Mouse (Mus musculus) liver, postnatal 0 days (tissue): ENCODE data around the gene Fbxo9. TPM values are rescaled to one million over a fixed set of nuclear protein-coding genes. Genes with fewer than 3 reads are reported as not detected.

ENCODE experiments used
- ATAC-seq: fragments of 200-750 bp; cut with Nextera tagmentation; 2 replicates; pipeline ENCODE4 v1.8.0; 2017; ENCODE audit warnings: mild to moderate bottlenecking, moderate library complexity
- DNase-seq: peaks from one replicate; pipeline ENCODE4 v3.0.0-alpha.2; 2016
- H3K27ac ChIP-seq: fragments of 300-500 bp; sonication (generic); 2 replicates; pipeline ENCODE4 v1.5.1; 2014; ENCODE audit warnings: antibody characterized with exemption, moderate library complexity, mild to moderate bottlenecking, low read depth
- H3K27me3 ChIP-seq: fragments of 300-500 bp; sonication (generic); 2 replicates; pipeline ENCODE4 v1.6.1; 2014; ENCODE audit warnings: low read length, control low read depth, mixed read lengths; ENCODE audit not compliant: insufficient read depth
- H3K36me3 ChIP-seq: fragments of 300-500 bp; sonication (generic); replicated peaks from 2 replicates; pipeline ENCODE4 v1.6.1; 2014; ENCODE audit warnings: mild to moderate bottlenecking, control low read depth, low read length, moderate library complexity, mixed read lengths; ENCODE audit not compliant: insufficient read depth
- H3K4me1 ChIP-seq: fragments of 300-500 bp; sonication (generic); 2 replicates; pipeline ENCODE4 v1.6.1; 2014; ENCODE audit warnings: antibody characterized with exemption, mild to moderate bottlenecking, control low read depth; ENCODE audit not compliant: insufficient read depth
- H3K4me2 ChIP-seq: fragments of 300-500 bp; sonication (generic); 2 replicates; pipeline ENCODE4 v1.6.1; 2014; ENCODE audit warnings: low read depth, mild to moderate bottlenecking, low read length, moderate library complexity, mixed read lengths
- H3K4me3 ChIP-seq: fragments of 300-500 bp; sonication (generic); 2 replicates; pipeline ENCODE4 v1.5.1; 2014; ENCODE audit warnings: low read depth, low read length
- H3K9ac ChIP-seq: fragments of 300-500 bp; sonication (generic); replicated peaks from 2 replicates; pipeline ENCODE4 v1.6.1; 2014; ENCODE audit warnings: mild to moderate bottlenecking, moderate library complexity
- H3K9me3 ChIP-seq: fragments of 300-500 bp; sonication (generic); 2 replicates; pipeline ENCODE4 v1.6.1; 2016; ENCODE audit warnings: mild to moderate bottlenecking, control low read depth, low read length, mixed read lengths
- CTCF ChIP-seq: sonication (generic); IDR thresholded peaks from 2 replicates; pipeline ENCODE4 v1.5.1; 2016; ENCODE audit warnings: antibody characterized with exemption, low read depth
- EP300 ChIP-seq: IDR thresholded peaks from 2 replicates; pipeline ENCODE4 v1.6.1; 2016; ENCODE audit warnings: antibody characterized with exemption, low read depth, mild to moderate bottlenecking
- WGBS: fragments of 180-500 bp; shearing (Covaris S2); extraction: QIAGEN DNeasy Blood & Tissue Kit; methylation state at CpG from one replicate; pipeline ENCODE4 v1.1.7; 2014; ENCODE audit not compliant: insufficient replicate concordance; 5-methylcytosine and 5-hydroxymethylcytosine counted together
- polyA plus RNA-seq: library from polyadenylated mRNA; unstranded; fragments of >200 nt; fragmentation: Nextera tagmentation; extraction: Ambion mirVana; gene quantifications from 2 replicates; pipeline ENCODE4 v1.2.1, GENCODE M21; 2015

Fbxo9 gene
- polyA plus RNA-seq, 1 experiment from 2014 or later = 45.7 TPM

DNA sequence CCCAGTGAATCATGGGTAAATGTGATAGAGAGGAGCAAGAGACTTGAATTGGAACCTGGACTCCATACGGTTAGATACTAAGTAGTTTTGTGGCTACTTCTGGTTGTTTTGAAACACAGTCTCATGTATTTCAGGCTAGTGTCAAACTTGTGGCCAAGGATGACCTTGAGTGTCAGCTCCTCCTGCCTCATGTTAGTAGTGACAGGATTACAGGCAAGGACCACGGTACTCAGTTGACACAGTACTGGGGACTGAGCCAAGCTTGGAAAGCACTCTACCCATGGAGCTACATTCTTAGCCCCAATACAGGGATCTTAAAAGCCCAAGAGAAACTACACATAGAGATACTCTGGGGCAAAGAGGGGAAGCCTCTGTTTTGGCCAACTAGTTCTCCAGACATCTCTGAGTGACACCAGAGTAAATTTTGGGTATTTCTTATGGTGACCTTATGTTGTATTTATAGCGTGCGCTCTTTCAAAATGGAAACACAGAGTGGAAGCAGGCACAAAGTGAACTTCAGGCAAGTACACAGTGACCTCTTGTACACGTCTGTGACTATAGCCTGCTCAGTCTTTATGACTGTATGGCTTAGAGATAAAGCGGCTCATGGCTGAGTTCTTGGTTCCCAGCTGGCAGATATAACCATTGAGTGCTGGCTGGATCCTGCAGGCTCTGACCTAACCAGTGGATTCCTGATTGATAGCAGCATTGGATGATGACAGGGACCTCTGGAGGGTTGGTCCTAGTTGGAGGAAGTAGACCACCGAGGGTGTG, 14.3 kb upstream of the Fbxo9 start:
- Histone ChIP-seq H3K27ac (0 out of 2 replicates have a peak overlapping the region, but pooled peaks have one; percentile 24), H3K4me3 (no peak overlapping the region), H3K4me1 (peaks cover 15% of the 10 kb centered on the region), H3K9ac (no peak overlapping the region), H3K27me3 (no peaks in the 10 kb centered on the region), H3K9me3 (no peaks in the 10 kb centered on the region), H3K36me3 (no peaks in the 10 kb centered on the region), H3K4me2 (no peak overlapping the region)
- TF ChIP-seq CTCF (no peak), EP300 (no peak)
- DNase-seq (no peak), ATAC-seq (no peak)
- 70% methylated on average over 7 of the region's 7 CpGs for WGBS

DNA sequence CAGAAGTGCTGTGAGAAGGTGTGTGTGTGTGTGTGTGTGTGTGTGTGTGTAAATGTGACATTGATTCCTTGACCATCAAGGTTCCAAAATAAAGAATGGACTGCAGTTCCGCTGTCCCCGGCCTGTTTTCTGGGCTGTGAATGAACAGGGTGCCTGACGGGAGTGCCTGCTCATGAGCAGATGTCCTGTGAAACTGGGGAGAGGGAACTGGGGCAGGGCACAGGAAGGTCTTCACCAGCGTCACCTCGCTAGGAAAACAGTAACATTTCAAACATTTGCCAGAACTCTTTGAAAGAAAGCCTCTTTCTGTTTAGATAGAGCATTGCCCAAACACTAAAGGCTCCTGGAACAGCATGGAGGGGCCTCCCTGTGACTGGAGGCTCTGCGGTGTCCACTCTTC, 13.1 kb upstream of the Fbxo9 start:
- H3K36me3 ChIP-seq = no peaks in the 10 kb centered on the region
- H3K4me1 ChIP-seq = peaks cover 25% of the 10 kb centered on the region
- 56% methylated on average over 6 of the region's 6 CpGs for WGBS
- TF ChIP-seq EP300 = no peak
- peak overlapping the region; percentile 24 for H3K27ac ChIP-seq
- no peaks in the 10 kb centered on the region for H3K9me3 ChIP-seq
- DNase-seq = no peak
- H3K4me3 ChIP-seq = no peak overlapping the region
- ATAC-seq = peak; percentile 43
- no peak overlapping the region for H3K4me2 ChIP-seq
- H3K27me3 ChIP-seq = no peaks in the 10 kb centered on the region
- H3K9ac ChIP-seq = no peak overlapping the region

DNA sequence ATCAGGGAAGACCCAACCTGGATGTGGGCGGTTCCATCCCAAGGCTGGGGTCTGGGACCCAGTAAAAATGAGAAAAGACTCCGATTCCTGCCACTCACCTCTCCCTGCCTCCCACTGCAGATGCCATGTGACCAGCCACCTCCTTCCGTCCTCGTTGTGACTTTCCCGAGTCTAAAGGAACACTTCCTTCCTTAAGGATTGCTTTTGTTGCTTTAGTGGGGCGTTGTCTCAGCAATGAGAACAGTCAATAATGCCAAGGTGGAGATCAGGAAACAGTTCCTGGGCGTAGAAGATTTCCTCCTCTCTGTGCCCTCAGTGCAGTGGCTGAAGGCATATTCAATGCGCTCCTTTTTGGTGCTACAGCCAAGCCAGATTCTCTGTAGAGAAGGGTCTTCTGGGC, 12.5 kb upstream of the Fbxo9 start:
- Histone ChIP-seq H3K4me3 (no peak overlapping the region), H3K36me3 (no peaks in the 10 kb centered on the region), H3K9me3 (no peaks in the 10 kb centered on the region), H3K4me2 (no peak overlapping the region), H3K9ac (no peak overlapping the region), H3K27ac (peak overlapping the region; percentile 24), H3K27me3 (no peaks in the 10 kb centered on the region), H3K4me1 (peaks cover 25% of the 10 kb centered on the region)
- DNase-seq (no peak), ATAC-seq (no peak)
- TF ChIP-seq CTCF (no peak), EP300 (no peak)
- 73% methylated on average over 8 of the region's 8 CpGs for WGBS

DNA sequence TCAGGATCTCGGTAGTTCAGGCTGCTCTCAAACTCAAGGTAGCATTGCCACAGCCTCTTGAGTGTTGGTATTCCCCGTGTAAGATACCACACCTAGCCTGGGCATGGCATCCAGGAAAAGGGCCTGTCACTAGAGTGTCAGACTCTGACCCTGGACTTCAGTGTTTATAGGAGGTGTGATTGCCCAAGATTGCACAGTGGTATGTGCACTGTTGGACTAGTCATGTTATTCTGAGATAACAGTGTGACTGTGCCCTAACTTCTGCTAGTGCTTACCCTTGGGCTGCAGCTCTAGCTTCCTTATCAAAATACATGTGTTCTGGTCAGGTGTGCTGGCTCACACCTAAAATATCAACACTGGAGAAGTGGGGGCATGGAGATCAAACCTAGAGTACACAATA, 8.8 kb upstream of the Fbxo9 start:
- no peak for DNase-seq
- TF ChIP-seq CTCF (no peak), EP300 (no peak)
- WGBS = 55% methylated on average over 2 of the region's 2 CpGs
- no peaks in the 10 kb centered on the region for H3K36me3 ChIP-seq
- peak overlapping the region; percentile 85 for H3K27ac ChIP-seq
- H3K4me2 ChIP-seq = 0 out of 2 replicates have a peak overlapping the region, but pooled peaks have one; percentile 18
- peaks cover 20% of the 10 kb centered on the region for H3K4me1 ChIP-seq
- no peaks in the 10 kb centered on the region for H3K9me3 ChIP-seq
- H3K4me3 ChIP-seq = no peak overlapping the region
- ATAC-seq = peak; percentile 78
- H3K27me3 ChIP-seq = no peaks in the 10 kb centered on the region
- H3K9ac ChIP-seq = no peak overlapping the region

DNA sequence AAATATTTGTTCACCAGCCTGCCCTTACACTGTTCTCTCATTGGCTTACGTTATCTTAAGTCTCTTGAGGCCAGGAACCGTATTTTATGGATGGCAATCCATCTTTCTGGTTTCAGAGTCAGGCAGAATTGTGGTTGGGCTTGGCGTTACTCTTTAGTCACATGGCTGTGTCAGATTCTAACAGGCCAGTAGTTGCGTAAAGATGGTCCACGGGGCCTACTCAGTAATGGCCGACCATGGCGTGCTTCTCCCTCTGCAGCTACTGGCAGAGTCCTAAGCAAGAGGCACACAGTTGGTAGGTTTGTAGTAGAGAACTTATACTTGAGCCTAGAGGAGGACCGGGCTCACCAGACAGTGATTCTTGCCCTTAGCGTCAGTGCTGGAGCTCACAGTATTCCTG, 6.9 kb upstream of the Fbxo9 start:
- Histone ChIP-seq H3K9ac (no peak overlapping the region), H3K4me2 (no peak overlapping the region), H3K36me3 (no peaks in the 10 kb centered on the region), H3K27me3 (no peaks in the 10 kb centered on the region), H3K4me1 (peaks cover 16% of the 10 kb centered on the region), H3K9me3 (no peaks in the 10 kb centered on the region), H3K4me3 (no peak overlapping the region), H3K27ac (no peak overlapping the region)
- no peak for DNase-seq
- WGBS = 79% methylated on average over 9 of the region's 9 CpGs
- no peak for ATAC-seq
- no peak for TF ChIP-seq CTCF
- TF ChIP-seq EP300 = no peak

DNA sequence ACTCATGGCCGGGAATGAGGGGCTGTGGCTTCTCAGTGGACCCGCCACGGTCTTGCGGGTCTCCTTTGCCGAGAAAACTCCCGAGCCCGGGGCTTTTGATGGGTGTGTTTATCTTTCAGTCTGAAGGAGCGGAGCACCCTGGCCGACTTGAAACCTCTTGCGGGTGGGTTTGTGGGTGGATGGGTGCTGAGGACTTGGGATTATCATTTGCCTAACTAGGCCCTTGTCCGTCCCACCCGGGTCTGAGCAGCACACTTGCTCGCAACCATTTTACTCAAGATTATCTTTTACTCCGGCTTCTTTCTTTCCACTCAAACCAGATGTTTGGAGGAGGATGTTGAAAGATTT, 4.6 kb upstream of the Fbxo9 start:
- WGBS = 2% methylated on average over 14 of the region's 14 CpGs
- no peak for DNase-seq
- Histone ChIP-seq H3K4me1 (peaks cover 24% of the 10 kb centered on the region), H3K36me3 (no peaks in the 10 kb centered on the region), H3K27me3 (no peaks in the 10 kb centered on the region), H3K9ac (peak overlapping the region; percentile 82), H3K4me2 (peak overlapping the region; percentile 92), H3K27ac (peak overlapping the region; percentile 64), H3K4me3 (peak overlapping the region; percentile 80), H3K9me3 (no peaks in the 10 kb centered on the region)
- no peak; the same call in 1 of the 2 replicates for ATAC-seq
- TF ChIP-seq CTCF (no peak), EP300 (no peak)
